In the genomic region with DNA sequence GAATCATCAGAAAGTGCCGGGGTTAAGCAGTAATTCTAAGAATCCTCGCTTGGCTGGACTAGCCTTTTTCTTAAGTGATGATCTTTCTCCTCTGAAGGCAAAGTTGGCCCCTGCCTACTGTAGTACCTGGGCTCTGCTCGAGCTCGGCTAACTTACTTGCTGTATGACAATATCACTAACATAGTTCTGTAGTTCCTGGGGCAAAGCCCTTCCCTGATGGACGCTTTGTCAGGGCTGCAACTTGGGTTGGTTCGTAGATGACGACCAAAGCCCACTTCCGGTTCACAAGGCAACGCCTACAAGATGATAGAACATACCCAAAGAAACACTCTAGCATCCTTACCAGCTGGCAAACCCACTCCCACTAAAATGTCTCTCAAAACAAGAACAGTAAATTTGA, we compare ENCODE assay signal across 9 mouse cellular contexts. TPM values are rescaled to one million over a fixed set of nuclear protein-coding genes. Genes with fewer than 3 reads are reported as not detected.
DNase-seq lines count a peak whose midpoint lies in the region; ATAC-seq and TF ChIP-seq lines count a peak whose summit lies in the region.
"Had no signal": no experiment of that assay in that cellular context is flagged by ENCODE, and none has a peak within 500 bp of the region (broad histone marks: within the 10 kb centered on the region; RNA-seq: fewer than 3 reads in every experiment).

No protein-coding gene starts in this region.

- TF ChIP-seq EP300 in stomach, postnatal 0 days (optimal IDR thresholded peaks at IDR 0.05) = no peak

- peaks cover 38% of the 10 kb centered on the region for H3K36me3 ChIP-seq in heart, embryonic 14.5 days (ENCODE audit: control insufficient read depth, insufficient read depth, low read length)
- peaks cover 70% of the 10 kb centered on the region for H3K36me3 ChIP-seq in megakaryocyte, embryonic 14.5 days (replicated peaks; ENCODE audit: low read length)
- 0 out of 2 replicates have a peak, but pooled peaks cover 1% of the 10 kb centered on the region for H3K36me3 ChIP-seq in embryonic facial prominence, embryonic 15.5 days
- peaks cover 2% of the 10 kb centered on the region; the same call in 1 of the 2 replicates for H3K36me3 ChIP-seq in stomach, postnatal 0 days (ENCODE audit: control insufficient read depth, insufficient read depth, low read length)

- no peak for ATAC-seq in heart, embryonic 14.5 days (ENCODE audit: insufficient number of reproducible peaks, insufficient read depth, low FRiP score, low read depth)
- no peak for ATAC-seq in megakaryocyte, adult 5-6 weeks (ENCODE audit: poor library complexity, severe bottlenecking)
- ATAC-seq in embryonic facial prominence, embryonic 15.5 days (ENCODE audit: insufficient number of reproducible peaks, low FRiP score, low TSS enrichment, low read depth) = no peak
- ATAC-seq in stomach, postnatal 0 days (ENCODE audit: low FRiP score, low TSS enrichment) = no peak

- no peak for TF ChIP-seq CTCF in stomach, postnatal 0 days (IDR thresholded peaks at IDR 0.05; ENCODE audit: low read depth)

- H3K9ac ChIP-seq in heart, embryonic 14.5 days (ENCODE audit: low read length) = peak overlapping the region; percentile 70; the same call in 1 of the 2 replicates
- H3K9ac ChIP-seq in embryonic facial prominence, embryonic 15.5 days = no peak overlapping the region
- no peak overlapping the region for H3K9ac ChIP-seq in stomach, postnatal 0 days (ENCODE audit: low read length)

- H3K4me2 ChIP-seq in heart, embryonic 14.5 days (ENCODE audit: low read length) = no peak overlapping the region
- H3K4me2 ChIP-seq in embryonic facial prominence, embryonic 15.5 days (replicated peaks) = no peak overlapping the region
- H3K4me2 ChIP-seq in stomach, postnatal 0 days (replicated peaks; ENCODE audit: low read depth) = no peak overlapping the region
- H3K4me2 ChIP-seq: lung, embryonic 15.5 days had no signal

- peaks cover 25 to 45% of the 10 kb centered on the region in 2 experiments for H3K4me1 ChIP-seq in heart, embryonic 14.5 days (ENCODE audit: control insufficient read depth in 2 of 2, insufficient read depth in 2 of 2, low read length in 2 of 2)
- H3K4me1 ChIP-seq in megakaryocyte, embryonic 14.5 days = peaks cover 80% of the 10 kb centered on the region
- peaks cover 6% of the 10 kb centered on the region for H3K4me1 ChIP-seq in embryonic facial prominence, embryonic 15.5 days
- peaks cover 5% of the 10 kb centered on the region; the same call in 1 of the 2 replicates for H3K4me1 ChIP-seq in stomach, postnatal 0 days (replicated peaks; ENCODE audit: control insufficient read depth, insufficient read depth)

- no peaks in the 10 kb centered on the region for H3K27me3 ChIP-seq in heart, embryonic 14.5 days (ENCODE audit: control insufficient read depth, insufficient read depth, low read length)
- no peaks in the 10 kb centered on the region for H3K27me3 ChIP-seq in megakaryocyte, embryonic 14.5 days (replicated peaks)
- no peaks in the 10 kb centered on the region for H3K27me3 ChIP-seq in embryonic facial prominence, embryonic 15.5 days
- no peaks in the 10 kb centered on the region for H3K27me3 ChIP-seq in stomach, postnatal 0 days (ENCODE audit: control insufficient read depth, insufficient read depth, low read length)
- H3K27me3 ChIP-seq: lung, embryonic 15.5 days had no signal

- 77% methylated on average over 9 of the region's 9 CpGs for WGBS in heart, embryonic 14.5 days
- WGBS in embryonic facial prominence, embryonic 15.5 days = 87% methylated on average over 9 of the region's 9 CpGs
- WGBS in stomach, postnatal 0 days = 85% methylated on average over 9 of the region's 9 CpGs

- H3K9me3 ChIP-seq in heart, embryonic 14.5 days (ENCODE audit: control insufficient read depth, low read length) = no peaks in the 10 kb centered on the region
- H3K9me3 ChIP-seq in megakaryocyte, embryonic 14.5 days = peaks cover 3% of the 10 kb centered on the region
- no peaks in the 10 kb centered on the region for H3K9me3 ChIP-seq in embryonic facial prominence, embryonic 15.5 days (replicated peaks)
- no peaks in the 10 kb centered on the region for H3K9me3 ChIP-seq in stomach, postnatal 0 days (ENCODE audit: control insufficient read depth, low read length)
- H3K9me3 ChIP-seq: lung, embryonic 15.5 days had no signal

- H3K4me3 ChIP-seq in heart, embryonic 14.5 days (ENCODE audit: control insufficient read depth in 1 of 2, insufficient read depth in 1 of 2, low read depth in 1 of 2, low read length in 2 of 2) = no peak overlapping the region
- H3K4me3 ChIP-seq in megakaryocyte, embryonic 14.5 days (replicated peaks) = peak overlapping the region; percentile 57
- no peak overlapping the region for H3K4me3 ChIP-seq in embryonic facial prominence, embryonic 15.5 days (replicated peaks)
- no peak overlapping the region for H3K4me3 ChIP-seq in stomach, postnatal 0 days (ENCODE audit: low read depth, low read length)
- H3K4me3 ChIP-seq: lung, embryonic 15.5 days had no signal

- no peak for DNase-seq in heart, adult 18-20 months
- DNase-seq in stomach, postnatal 0 days (ENCODE audit: low spot score) = no peak
- DNase-seq in layer of hippocampus, postnatal 14 days (ENCODE audit: low spot score in 2 of 2) = no peak
- DNase-seq in right cerebral cortex, postnatal 25 days = no peak

- peak overlapping the region; percentile 93 to 96 for H3K27ac ChIP-seq in heart, embryonic 14.5 days (replicated peaks in 1 of 2; ENCODE audit: control insufficient read depth in 1 of 2, insufficient read depth in 1 of 2, low read depth in 2 of 2, low read length in 2 of 2)
- peak overlapping the region; percentile 69 for H3K27ac ChIP-seq in embryonic facial prominence, embryonic 15.5 days (replicated peaks)
- H3K27ac ChIP-seq in stomach, postnatal 0 days (replicated peaks) = 0 out of 2 replicates have a peak overlapping the region, but pooled peaks have one; percentile 53

RNA-seq across cellular contexts. Expression of a gene that starts 47.7 kb away (rescaled TPM):
- polyA plus RNA-seq in heart, embryonic 14.5 days (2014; fragmentation: Nextera tagmentation; extraction: Ambion mirVana) = 32.9 and 34.2 TPM in 2 replicates
- 10 to 100 TPM; 34.7 to 42.9 TPM for total RNA-seq in heart, adult 18-20 months (2021)
- polyA plus RNA-seq in megakaryocyte, embryonic 14.5 days (2012; ENCODE audit: insufficient read depth, low replicate concordance) = 1.5 and 2.8 TPM in 2 replicates
- total RNA-seq in megakaryocyte, adult 5-6 weeks (2015) = 13.6 and 18.9 TPM in 2 replicates
- total RNA-seq in megakaryocyte, adult 5-6 weeks (2017) = 18.7 and 19.8 TPM in 2 replicates
- 21.2 and 22.1 TPM in 2 replicates for polyA plus RNA-seq in embryonic facial prominence, embryonic 15.5 days (2015; fragmentation: Nextera tagmentation; extraction: Ambion mirVana)
- 13.9 and 15.3 TPM in 2 replicates for polyA plus RNA-seq in stomach, postnatal 0 days (2015; fragmentation: Nextera tagmentation; extraction: Ambion mirVana)
- total RNA-seq in layer of hippocampus, postnatal 14 days (2021) = 10 to 100 TPM; 42.4 to 45.3 TPM
